Mouse (Mus musculus) C2C12 (cell line): ENCODE results near the gene Gse1.

Experiments
- CEBPB ChIP-seq: IDR thresholded peaks from one replicate; pipeline ENCODE4 v1.6.1; 2011; ENCODE audit warnings: low read depth, mild to moderate bottlenecking, control low read depth, moderate library complexity
- CTCF ChIP-seq: IDR thresholded peaks from one replicate; pipeline ENCODE4 v1.5.1; 2011; ENCODE audit not compliant: control insufficient read depth, insufficient read depth, insufficient read length

GRCm38 (mm10) chr8:120388246-120388645, 160.0 kb downstream of the Gse1 start:
- TF ChIP-seq CTCF (no peak), CEBPB (no peak)
